Mouse (Mus musculus) heart, embryonic 13.5 days (tissue): Measurements from ENCODE around the gene Scaper. TPM values are rescaled to one million over a fixed set of nuclear protein-coding genes. Genes with fewer than 3 reads are reported as not detected.

Experiments
- ATAC-seq: fragments of 200-750 bp; cut with Nextera tagmentation; 2 replicates; pipeline ENCODE4 v1.8.0; 2017; ENCODE audit warnings: moderate TSS enrichment; ENCODE audit not compliant: insufficient number of reproducible peaks, low FRiP score, low TSS enrichment; ENCODE audit errors: extremely low read depth
- H3K27ac ChIP-seq: fragments of 300-500 bp; sonication (generic); replicated peaks from 2 replicates; pipeline ENCODE4 v1.5.1; 2015; ENCODE audit warnings: moderate library complexity, mild to moderate bottlenecking, inconsistent platforms
- H3K27me3 ChIP-seq: fragments of 300-500 bp; sonication (generic); replicated peaks from 2 replicates; pipeline ENCODE4 v1.6.1; 2015; ENCODE audit warnings: mild to moderate bottlenecking, inconsistent platforms
- H3K36me3 ChIP-seq: fragments of 300-500 bp; sonication (generic); 2 replicates; pipeline ENCODE4 v1.6.1; 2015; ENCODE audit warnings: mild to moderate bottlenecking, inconsistent platforms
- H3K4me1 ChIP-seq: fragments of 300-500 bp; sonication (generic); 2 replicates; pipeline ENCODE4 v1.6.1; 2015; ENCODE audit warnings: inconsistent platforms
- H3K4me2 ChIP-seq: fragments of 300-500 bp; sonication (generic); 2 replicates; pipeline ENCODE4 v1.6.1; 2015; ENCODE audit warnings: inconsistent platforms, mild to moderate bottlenecking, moderate library complexity
- H3K4me3 ChIP-seq: fragments of 300-500 bp; sonication (generic); 2 replicates; pipeline ENCODE4 v1.5.1; 2015; ENCODE audit warnings: moderate library complexity, mild to moderate bottlenecking, inconsistent platforms
- H3K9ac ChIP-seq: fragments of 300-500 bp; sonication (generic); 2 replicates; pipeline ENCODE4 v1.6.1; 2015; ENCODE audit warnings: inconsistent platforms, mild to moderate bottlenecking, moderate library complexity
- H3K9me3 ChIP-seq: fragments of 300-500 bp; sonication (generic); 2 replicates; pipeline ENCODE4 v1.6.1; 2016; ENCODE audit warnings: inconsistent platforms
- WGBS: fragments of 180-500 bp; shearing (Covaris S2); methylation state at CpG from one replicate; pipeline ENCODE4 v1.1.7; 2015; ENCODE audit warnings: mixed read lengths; 5-methylcytosine and 5-hydroxymethylcytosine counted together
- polyA plus RNA-seq: library from polyadenylated mRNA; unstranded; fragments of >200 nt; fragmentation: Nextera tagmentation; extraction: Ambion mirVana; gene quantifications from 2 replicates; pipeline ENCODE4 v1.2.1, GENCODE M21; 2015

Gene Scaper
- polyA plus RNA-seq, 1 experiment from 2014 or later: 6.6 TPM

DNA sequence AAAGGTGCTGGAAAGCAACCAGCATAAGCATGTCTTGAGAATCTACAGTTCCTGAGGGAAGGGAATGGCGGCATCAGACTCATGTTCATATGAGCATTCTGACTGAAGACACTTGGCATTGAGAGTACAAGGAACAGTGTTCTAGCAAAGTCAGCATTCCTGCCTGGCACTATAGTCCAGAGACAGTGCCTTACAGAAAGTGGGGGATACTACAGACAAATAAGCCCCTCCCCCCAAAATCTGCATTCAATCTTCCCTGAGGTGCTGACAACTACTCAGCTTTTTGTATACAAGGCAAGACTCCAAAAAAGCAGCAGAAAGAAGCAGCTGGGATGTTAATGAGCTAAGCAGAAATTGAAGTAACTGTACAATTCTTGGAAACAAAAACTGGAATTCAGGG lies 59.9 kb downstream of the Scaper start:
- Histone ChIP-seq H3K4me3 (no peak overlapping the region), H3K9me3 (no peaks in the 10 kb centered on the region), H3K27me3 (no peaks in the 10 kb centered on the region), H3K4me1 (no peaks in the 10 kb centered on the region), H3K4me2 (no peak overlapping the region), H3K27ac (no peak overlapping the region), H3K9ac (no peak overlapping the region), H3K36me3 (0 out of 2 replicates have a peak, but pooled peaks cover 3% of the 10 kb centered on the region)
- 81% methylated on average over 1 of the region's 1 CpGs for WGBS
- ATAC-seq: no peak

DNA sequence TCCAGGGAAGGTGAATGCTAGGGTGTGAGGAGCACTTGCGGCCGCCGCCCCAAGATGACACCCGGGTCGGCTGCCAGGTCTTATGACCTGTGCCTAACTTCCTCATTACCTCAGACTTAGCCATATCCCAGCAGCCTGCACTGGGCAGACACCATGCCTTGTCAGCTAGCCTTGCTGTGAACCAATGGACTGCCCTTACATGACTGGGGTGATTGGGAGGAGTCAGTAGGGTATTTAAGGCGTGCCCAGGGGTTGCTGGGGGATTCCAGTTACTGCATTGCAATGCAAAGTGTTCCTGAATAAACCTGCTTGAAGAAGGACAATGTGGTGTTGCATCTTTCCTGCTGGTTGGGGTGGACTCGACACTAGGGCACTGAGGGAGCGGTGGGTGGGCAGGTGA lies 148.5 kb downstream of the Scaper start:
- 80% methylated on average over 8 of the region's 8 CpGs for WGBS
- Histone ChIP-seq H3K4me1 (no peaks in the 10 kb centered on the region), H3K27me3 (no peaks in the 10 kb centered on the region), H3K27ac (no peak overlapping the region), H3K36me3 (no peaks in the 10 kb centered on the region), H3K4me2 (no peak overlapping the region), H3K4me3 (no peak overlapping the region), H3K9ac (no peak overlapping the region), H3K9me3 (peaks cover 3% of the 10 kb centered on the region; the same call in 1 of the 2 replicates)
- no peak for ATAC-seq

DNA sequence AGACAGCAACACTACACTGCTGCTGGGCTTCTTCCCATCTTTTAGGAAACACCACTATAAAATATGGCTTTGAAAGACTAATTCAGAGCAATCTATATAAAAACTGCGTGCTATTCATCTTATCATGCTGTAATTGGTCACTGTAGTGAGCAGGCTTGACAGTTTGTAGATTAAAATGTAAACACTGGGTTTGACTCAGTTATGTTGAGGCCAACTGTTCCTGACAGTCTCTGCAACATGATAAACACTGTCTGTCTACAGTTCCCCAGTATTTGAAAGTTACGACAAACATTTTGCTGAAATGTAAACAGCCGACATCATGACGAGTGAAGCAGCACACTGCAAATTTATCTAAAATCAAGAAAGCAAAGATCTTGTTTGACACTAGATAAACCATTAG lies 225.9 kb downstream of the Scaper start:
- H3K36me3 ChIP-seq: no peaks in the 10 kb centered on the region
- H3K27me3 ChIP-seq: no peaks in the 10 kb centered on the region
- no peak overlapping the region for H3K27ac ChIP-seq
- no peaks in the 10 kb centered on the region for H3K9me3 ChIP-seq
- WGBS: 55% methylated on average over 4 of the region's 4 CpGs
- no peak for ATAC-seq
- H3K9ac ChIP-seq: no peak overlapping the region
- no peak overlapping the region for H3K4me3 ChIP-seq
- no peak overlapping the region for H3K4me2 ChIP-seq
- H3K4me1 ChIP-seq: no peaks in the 10 kb centered on the region

DNA sequence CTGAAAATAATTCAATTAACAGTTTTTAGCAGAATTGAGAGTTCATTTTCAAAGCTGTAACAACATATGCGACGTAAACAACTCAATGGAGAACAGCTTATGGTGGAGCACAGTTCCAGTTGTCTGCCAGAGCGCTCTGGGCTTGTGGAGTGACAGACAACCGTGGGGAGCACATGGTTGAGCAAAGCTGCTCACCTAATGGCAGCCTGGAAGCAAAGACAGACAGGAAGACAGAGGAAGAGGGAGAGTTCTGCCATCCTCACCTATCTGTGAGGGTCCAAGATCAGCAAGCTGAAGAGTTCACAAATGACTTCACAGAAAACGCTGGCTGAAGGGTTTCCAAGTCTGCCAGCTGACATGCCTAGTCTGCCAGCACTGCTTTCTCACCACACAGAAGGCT lies 227.4 kb downstream of the Scaper start:
- no peaks in the 10 kb centered on the region for H3K27me3 ChIP-seq
- no peak overlapping the region for H3K4me3 ChIP-seq
- H3K4me1 ChIP-seq: no peaks in the 10 kb centered on the region
- no peak overlapping the region for H3K9ac ChIP-seq
- 74% methylated on average over 5 of the region's 5 CpGs for WGBS
- H3K27ac ChIP-seq: no peak overlapping the region
- no peak for ATAC-seq
- H3K36me3 ChIP-seq: no peaks in the 10 kb centered on the region
- H3K9me3 ChIP-seq: no peaks in the 10 kb centered on the region
- no peak overlapping the region for H3K4me2 ChIP-seq

DNA sequence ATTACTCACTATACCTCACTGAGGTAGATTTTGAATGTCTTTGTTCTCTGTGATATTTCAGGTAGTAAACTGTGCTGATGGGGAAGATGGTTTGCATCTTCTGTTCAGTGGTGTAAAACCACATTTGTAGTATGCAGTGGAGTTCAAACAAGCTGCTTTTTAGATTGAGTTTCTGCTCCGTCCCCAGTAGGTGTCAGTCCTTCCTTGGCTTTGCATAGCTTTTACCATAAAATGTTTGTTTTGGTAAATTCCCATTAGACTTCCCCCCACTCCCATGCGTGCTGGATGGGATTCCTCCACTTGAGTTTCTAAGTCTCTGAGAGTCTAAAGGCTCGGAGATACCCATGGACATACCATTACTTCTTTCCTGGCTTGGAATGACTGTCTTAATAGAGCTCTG lies 231.3 kb downstream of the Scaper start:
- H3K4me2 ChIP-seq: no peak overlapping the region
- H3K27ac ChIP-seq: no peak overlapping the region
- no peaks in the 10 kb centered on the region for H3K9me3 ChIP-seq
- H3K27me3 ChIP-seq: no peaks in the 10 kb centered on the region
- H3K9ac ChIP-seq: no peak overlapping the region
- ATAC-seq: no peak
- no peaks in the 10 kb centered on the region for H3K36me3 ChIP-seq
- 53% methylated on average over 3 of the region's 3 CpGs for WGBS
- no peak overlapping the region for H3K4me3 ChIP-seq
- H3K4me1 ChIP-seq: no peaks in the 10 kb centered on the region

DNA sequence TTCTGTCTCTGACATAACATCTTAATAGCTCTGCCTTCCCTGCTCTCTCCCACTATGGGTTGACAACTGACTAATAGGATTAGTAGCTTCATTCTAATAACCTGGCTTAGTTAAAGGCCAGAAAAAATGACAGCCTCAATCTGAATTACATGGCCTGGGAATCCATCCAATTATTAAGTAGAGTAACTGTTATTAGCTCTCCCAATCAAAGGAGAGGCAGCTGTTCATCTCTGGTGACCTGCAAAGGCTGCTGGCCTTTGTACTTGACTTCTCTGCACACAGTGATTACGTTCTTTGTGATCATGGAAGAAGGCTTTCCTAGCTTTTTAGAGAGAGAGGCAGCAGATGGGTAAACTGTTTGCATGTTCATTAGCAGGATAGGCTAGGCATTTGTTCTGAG lies 242.6 kb downstream of the Scaper start:
- WGBS: 53% methylated on average over 1 of the region's 1 CpGs
- no peak for ATAC-seq
- H3K27me3 ChIP-seq: no peaks in the 10 kb centered on the region

DNA sequence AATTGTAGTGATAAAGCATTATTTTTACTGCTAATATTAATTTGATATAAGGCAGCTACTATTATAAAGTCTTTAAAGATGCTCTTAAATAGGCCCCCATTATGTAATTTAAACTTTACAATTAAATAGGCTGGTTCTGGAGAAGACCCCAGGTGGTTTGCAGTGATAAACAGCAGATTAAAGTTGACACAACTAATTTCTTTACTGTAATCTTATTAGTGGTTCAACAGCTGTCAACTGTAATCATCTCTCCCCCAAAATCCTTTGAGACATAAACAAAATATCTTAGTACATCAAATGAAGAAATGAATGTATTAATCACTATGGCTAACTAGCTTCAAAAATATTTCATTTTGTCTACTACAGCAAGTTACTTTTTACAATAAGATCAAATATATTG lies 260.8 kb downstream of the Scaper start:
- no peaks in the 10 kb centered on the region for H3K9me3 ChIP-seq
- H3K4me2 ChIP-seq: no peak overlapping the region
- no peak for ATAC-seq
- H3K4me1 ChIP-seq: no peaks in the 10 kb centered on the region
- H3K36me3 ChIP-seq: no peaks in the 10 kb centered on the region
- H3K27ac ChIP-seq: no peak overlapping the region
- no peak overlapping the region for H3K9ac ChIP-seq
- H3K4me3 ChIP-seq: no peak overlapping the region
- H3K27me3 ChIP-seq: no peaks in the 10 kb centered on the region

More for the DNA sequence above, 242.6 kb downstream of the Scaper start:
- H3K36me3 ChIP-seq: no peaks in the 10 kb centered on the region
- H3K27ac ChIP-seq: no peak overlapping the region
- no peak overlapping the region for H3K4me3 ChIP-seq
- H3K9me3 ChIP-seq: no peaks in the 10 kb centered on the region
- peaks cover 7% of the 10 kb centered on the region; the same call in 1 of the 2 replicates for H3K4me1 ChIP-seq
- no peak overlapping the region for H3K4me2 ChIP-seq
- H3K9ac ChIP-seq: no peak overlapping the region

DNA sequence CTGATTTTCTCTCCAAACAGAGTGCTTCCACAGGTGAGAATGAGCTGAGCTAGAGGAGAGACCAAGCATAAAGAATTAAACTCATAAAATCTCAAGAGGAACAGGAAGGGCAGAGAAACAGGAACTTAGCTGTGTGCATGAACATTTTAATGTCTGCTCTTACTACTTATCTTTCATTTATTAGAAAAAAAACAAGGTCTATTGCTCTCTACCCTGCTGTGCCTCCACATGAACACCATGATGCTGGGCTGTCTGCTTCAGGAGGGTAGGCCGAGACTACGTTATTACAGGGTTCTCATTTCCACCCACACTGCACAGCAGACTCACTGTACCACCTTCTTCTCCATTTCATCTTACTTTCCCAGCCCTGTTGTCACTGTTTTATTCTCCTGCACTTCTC lies 291.5 kb downstream of the Scaper start:
- no peaks in the 10 kb centered on the region for H3K27me3 ChIP-seq
- H3K4me2 ChIP-seq: no peak overlapping the region
- no peaks in the 10 kb centered on the region for H3K4me1 ChIP-seq
- H3K9me3 ChIP-seq: no peaks in the 10 kb centered on the region
- H3K27ac ChIP-seq: no peak overlapping the region
- no peak overlapping the region for H3K4me3 ChIP-seq
- no peaks in the 10 kb centered on the region for H3K36me3 ChIP-seq
- no peak overlapping the region for H3K9ac ChIP-seq
- no peak for ATAC-seq
- WGBS: 82% methylated on average over 2 of the region's 2 CpGs

DNA sequence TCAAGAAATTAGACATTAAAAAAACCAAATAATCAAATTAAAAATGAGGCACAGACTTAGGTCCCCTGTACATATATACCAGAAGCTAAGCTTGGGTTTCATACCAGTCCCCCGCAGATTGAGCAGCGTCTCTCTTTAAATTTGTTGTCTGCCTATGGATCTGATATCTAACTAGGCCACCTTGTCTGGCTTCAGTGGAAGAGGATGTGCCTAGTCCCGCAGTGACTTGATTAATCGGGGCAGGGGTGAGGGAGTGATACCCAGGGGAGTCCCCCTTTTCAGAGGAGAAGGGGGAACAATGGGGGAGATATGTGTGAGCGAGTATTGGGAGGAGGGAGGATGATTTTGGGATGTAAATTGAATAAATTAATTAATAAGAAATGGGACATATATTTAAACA lies 310.9 kb downstream of the Scaper start:
- no peaks in the 10 kb centered on the region for H3K27me3 ChIP-seq
- no peaks in the 10 kb centered on the region for H3K4me1 ChIP-seq
- WGBS: 75% methylated on average over 5 of the region's 5 CpGs
- H3K4me2 ChIP-seq: no peak overlapping the region
- ATAC-seq: no peak
- no peaks in the 10 kb centered on the region for H3K36me3 ChIP-seq
- H3K9me3 ChIP-seq: no peaks in the 10 kb centered on the region
- no peak overlapping the region for H3K4me3 ChIP-seq
- no peak overlapping the region for H3K9ac ChIP-seq
- H3K27ac ChIP-seq: no peak overlapping the region

DNA sequence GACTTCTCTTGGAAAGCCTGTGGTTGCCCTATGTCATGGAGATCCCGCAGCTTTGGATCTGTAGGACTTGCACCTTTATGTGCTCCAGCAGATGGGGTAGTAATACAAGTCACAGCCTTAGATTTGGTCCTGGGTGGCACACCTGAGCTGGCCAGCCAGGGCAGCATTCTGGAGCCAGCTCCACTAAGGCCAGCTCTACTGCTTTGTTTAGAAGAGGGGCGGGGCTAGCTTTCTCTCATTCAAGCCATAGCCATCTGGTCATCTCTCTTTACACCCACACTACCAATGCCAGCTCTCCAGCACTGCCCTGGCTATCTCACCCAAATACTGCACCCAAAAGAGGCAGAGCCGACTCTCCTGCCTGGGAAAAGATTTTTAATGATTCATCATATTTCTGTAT lies 323.2 kb downstream of the Scaper start:
- 76% methylated on average over 3 of the region's 3 CpGs for WGBS
- ATAC-seq: no peak
- H3K9me3 ChIP-seq: no peaks in the 10 kb centered on the region

DNA sequence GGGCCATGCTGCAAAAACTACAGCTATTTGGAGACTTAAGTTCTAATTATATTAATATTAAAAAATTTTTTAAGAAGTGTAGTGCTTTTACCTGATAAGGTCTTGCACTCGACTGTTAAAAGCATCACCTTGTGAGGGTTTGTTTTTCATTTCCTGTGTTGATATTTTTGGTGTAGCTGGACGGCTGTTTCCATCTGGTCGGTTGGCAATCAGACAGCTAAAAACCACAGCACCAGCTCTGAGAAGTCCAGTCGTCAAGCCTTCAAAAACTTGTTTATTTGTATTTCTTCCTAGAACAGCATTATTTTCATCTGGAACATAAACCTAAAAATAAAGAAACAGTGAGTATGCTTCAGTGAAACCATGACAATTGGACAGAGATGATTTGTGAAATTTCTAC lies 328.2 kb downstream of the Scaper start:
- no peak for ATAC-seq
- Histone ChIP-seq H3K4me2 (no peak overlapping the region), H3K4me3 (no peak overlapping the region), H3K9me3 (no peaks in the 10 kb centered on the region), H3K27ac (no peak overlapping the region), H3K4me1 (no peaks in the 10 kb centered on the region), H3K9ac (no peak overlapping the region), H3K27me3 (no peaks in the 10 kb centered on the region), H3K36me3 (no peaks in the 10 kb centered on the region)
- 45% methylated on average over 4 of the region's 4 CpGs for WGBS

More for the DNA sequence above, 323.2 kb downstream of the Scaper start:
- Histone ChIP-seq H3K9ac (no peak overlapping the region), H3K4me3 (no peak overlapping the region), H3K4me1 (no peaks in the 10 kb centered on the region), H3K27me3 (no peaks in the 10 kb centered on the region), H3K27ac (no peak overlapping the region), H3K36me3 (no peaks in the 10 kb centered on the region), H3K4me2 (no peak overlapping the region)

DNA sequence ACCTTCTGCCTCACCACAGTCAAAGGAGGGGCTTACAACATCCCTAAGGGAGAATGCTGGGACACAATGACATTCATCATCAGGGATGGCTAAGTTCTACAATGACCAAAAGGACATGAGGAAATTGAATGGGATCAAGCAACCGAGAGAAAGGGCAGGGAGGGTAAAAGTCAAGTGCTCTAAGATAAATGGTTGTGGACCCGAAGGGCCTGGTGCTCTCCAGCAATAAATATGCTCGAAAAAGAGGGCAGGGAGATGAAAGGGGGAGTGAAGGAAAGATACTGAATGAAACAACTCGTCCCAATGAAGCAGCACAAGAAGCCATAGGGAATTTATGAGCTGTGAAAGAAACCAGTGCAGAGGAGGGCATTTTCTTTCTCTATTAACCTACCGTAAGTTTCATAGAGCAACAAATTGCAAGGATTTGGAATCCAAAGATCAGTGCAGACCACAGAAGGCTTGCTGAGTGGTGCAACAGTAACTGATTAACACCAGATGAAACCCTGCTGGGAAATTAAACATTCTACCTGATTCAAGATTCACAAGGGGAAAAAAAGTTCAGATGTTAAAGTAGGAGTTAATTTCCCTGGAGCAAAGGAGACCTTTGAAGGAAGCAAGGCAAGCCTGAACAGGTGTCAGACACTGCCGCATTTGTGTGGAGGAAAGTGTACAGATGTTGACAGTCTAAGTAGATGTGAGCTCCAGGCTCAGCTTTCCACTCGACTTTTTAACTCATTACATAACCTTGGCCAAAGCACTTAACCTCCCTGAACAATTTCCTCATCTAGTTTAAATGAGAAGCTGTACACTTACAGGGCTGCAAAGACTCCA lies 329.0 kb downstream of the Scaper start:
- Histone ChIP-seq H3K4me1 (no peaks in the 10 kb centered on the region), H3K9me3 (no peaks in the 10 kb centered on the region), H3K27ac (no peak overlapping the region), H3K36me3 (no peaks in the 10 kb centered on the region), H3K9ac (no peak overlapping the region), H3K4me3 (no peak overlapping the region), H3K4me2 (no peak overlapping the region), H3K27me3 (no peaks in the 10 kb centered on the region)
- WGBS: 39% methylated on average over 7 of the region's 7 CpGs
- no peak for ATAC-seq
